Mouse (Mus musculus) left cerebral cortex, adult 8-10 months (tissue): ENCODE measurements around the gene Samt2. TPM values are rescaled to one million over a fixed set of nuclear protein-coding genes. Genes with fewer than 3 reads are reported as not detected.
"Not testable (repeated sequence)": the region's sequence is repeated elsewhere in the genome, so short reads cannot be mapped to it uniquely, and the experiment has no call there.

Experiments used
- DNase-seq, 2 experiments: peaks; one replicate each; pipeline ENCODE4 v3.0.0; 2022; ENCODE audit warnings: low spot score in 2 of 2
- total RNA-seq, 4 experiments: library from RNA; stranded (reverse); gene quantifications; 2 replicates each; pipeline ENCODE4 v1.2.4; 2022

Gene Samt2
- not detected for total RNA-seq

- DNase-seq, result not testable (repeated sequence)
These were observed at the start of gene Samt2 for GRCm38 (mm10) chrX:154579260-154579659. Samt2 (minus strand) TSS chrX:154579360.

Other genes starting within 250 kb of the Samt2 start
- not detected for gene 4930524N10Rik, start 236.0 kb downstream of the Samt2 start, total RNA-seq
- not detected for gene Samt4, start 97.4 kb downstream of the Samt2 start, total RNA-seq